In the genomic region with DNA sequence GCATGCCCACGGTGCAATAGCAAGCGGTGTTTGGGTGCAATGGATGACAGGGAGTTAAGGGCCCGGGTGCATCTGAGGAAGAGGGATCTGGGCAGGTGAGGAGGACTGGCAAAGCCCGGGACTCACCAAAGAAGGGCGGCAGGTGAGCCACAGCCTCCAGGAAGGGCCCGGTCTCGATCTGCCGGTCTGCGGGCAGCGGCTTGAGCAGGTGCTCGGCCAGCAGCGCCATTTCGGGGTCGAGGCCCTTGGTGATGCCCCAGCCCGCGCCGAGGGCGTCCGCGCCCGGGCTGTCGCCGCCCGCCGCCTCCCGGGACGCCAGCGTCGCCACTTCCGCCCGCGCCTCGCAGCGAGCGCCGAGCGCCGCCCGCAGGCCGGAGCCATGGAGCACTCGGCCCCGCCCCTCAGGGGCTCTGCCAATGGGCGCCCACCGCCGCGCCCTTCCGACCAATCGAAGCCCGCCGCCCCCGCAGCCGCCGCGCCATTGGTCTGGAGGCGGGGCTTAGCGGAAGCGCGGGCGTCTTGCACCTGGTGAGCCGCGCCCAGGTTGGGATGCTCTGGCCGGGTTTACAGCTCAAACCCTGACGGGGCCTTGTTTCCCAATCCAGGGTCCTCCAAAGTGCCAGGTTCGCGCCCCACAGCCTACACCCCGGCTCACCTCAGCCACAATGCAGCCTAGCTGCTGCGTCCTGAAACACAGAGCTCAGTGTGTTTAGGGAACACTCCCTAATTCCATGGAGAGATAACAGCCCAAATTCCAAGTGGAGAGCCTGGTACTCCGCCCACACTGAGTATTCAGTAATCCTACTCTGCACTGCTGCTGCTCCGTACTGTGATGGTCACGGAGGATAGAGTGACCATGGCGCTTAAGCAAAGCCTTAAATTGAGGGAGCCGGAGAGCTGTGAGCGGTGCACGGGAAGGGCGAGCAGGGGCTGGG, we compare ENCODE assay signal across 8 mouse cellular contexts. TPM values are rescaled to one million over a fixed set of nuclear protein-coding genes. Genes with fewer than 3 reads are reported as not detected.
A peak's percentile ranks its signal among the peaks of the same experiment; 100 is the strongest.
DNase-seq lines count a peak whose midpoint lies in the region; ATAC-seq lines count a peak whose summit lies in the region.

Gene Gltp, minus strand, starts transcription at position 352 of the 935 bp plus-strand sequence.

- no peaks in the 10 kb centered on the region for H3K9me3 ChIP-seq in intestine, embryonic 14.5 days (ENCODE audit: control insufficient read depth, low read length)

- peak; percentile 95 for ATAC-seq in intestine, embryonic 14.5 days (replicated peaks; ENCODE audit: low FRiP score, low TSS enrichment, low read depth)

- H3K4me1 ChIP-seq in intestine, embryonic 14.5 days (replicated peaks; ENCODE audit: control insufficient read depth, insufficient read depth, low read length) = 0 out of 2 replicates have a peak, but pooled peaks cover 3% of the 10 kb centered on the region

- H3K27ac ChIP-seq in intestine, embryonic 14.5 days (ENCODE audit: low read depth) = no peak within 1 kb of the TSS

- peak within 1 kb of the TSS; percentile 60 for H3K9ac ChIP-seq in intestine, embryonic 14.5 days (ENCODE audit: low read length)

- peak; percentile 94 to 96 for DNase-seq in adrenal gland, adult (ENCODE audit: inconsistent age in 2 of 2, low spot score in 1 of 2)
- DNase-seq in embryo, embryonic 10.5 days (ENCODE audit: low spot score) = peak; percentile 96
- peak; percentile 92 for DNase-seq in gastrocnemius, postnatal 25 days
- peak; percentile 89 for DNase-seq in intestine, embryonic 14.5 days (ENCODE audit: low spot score)
- DNase-seq in left cerebral cortex, postnatal 14 days (ENCODE audit: low spot score in 2 of 2) = peak; percentile 95 to 96
- DNase-seq in mesoderm, embryonic 11.5 days (ENCODE audit: low read depth, low spot score) = peak; percentile 91
- DNase-seq in right cerebral cortex, postnatal 36 days (ENCODE audit: low spot score in 2 of 2) = peak; percentile 92
- DNase-seq in yolk sac, embryonic 10.5 days (ENCODE audit: low spot score) = peak; percentile 89

- no peaks in the 10 kb centered on the region for H3K27me3 ChIP-seq in intestine, embryonic 14.5 days (replicated peaks; ENCODE audit: control insufficient read depth, insufficient read depth, low read length)

- H3K4me2 ChIP-seq in intestine, embryonic 14.5 days (ENCODE audit: low read length) = peak within 1 kb of the TSS; percentile 95

- 7% methylated on average over 42 of the region's 75 CpGs for WGBS in intestine, embryonic 14.5 days

- intact Hi-C loops in left cerebral cortex, postnatal 14 days (cut with DNase I) = no loop called here

- H3K4me3 ChIP-seq in intestine, embryonic 14.5 days (ENCODE audit: low read depth, low read length) = peak within 1 kb of the TSS; percentile 70

- no peaks in the 10 kb centered on the region for H3K36me3 ChIP-seq in intestine, embryonic 14.5 days (ENCODE audit: control insufficient read depth, insufficient read depth, low read length)

RNA-seq across cellular contexts. Expression of gene Gltp, which starts in this region (rescaled TPM):
- 1 to 10 TPM; 9.0 to 10.0 TPM for total RNA-seq in gastrocnemius, postnatal 25 days (2021)
- polyA plus RNA-seq in intestine, embryonic 14.5 days (2014; fragmentation: Nextera tagmentation; extraction: Ambion mirVana) = 74.7 and 77.0 TPM in 2 replicates
- total RNA-seq in left cerebral cortex, postnatal 14 days (2021) = 10 to 100 TPM; 32.1 to 39.2 TPM
